Mouse (Mus musculus) kidney, postnatal 4 days (tissue): ENCODE results near the gene Lrch3.
A peak's percentile ranks its signal among the peaks of the same experiment; 100 is the strongest.
"Not testable (repeated sequence)": the region's sequence is repeated elsewhere in the genome, so short reads cannot be mapped to it uniquely, and the experiment has no call there.

ENCODE experiments used
- DNase-seq, 2 experiments: peaks; one replicate each; pipeline ENCODE4 v3.0.0; 2021; ENCODE audit warnings: mixed read lengths in 2 of 2

Lrch3 gene

DNA sequence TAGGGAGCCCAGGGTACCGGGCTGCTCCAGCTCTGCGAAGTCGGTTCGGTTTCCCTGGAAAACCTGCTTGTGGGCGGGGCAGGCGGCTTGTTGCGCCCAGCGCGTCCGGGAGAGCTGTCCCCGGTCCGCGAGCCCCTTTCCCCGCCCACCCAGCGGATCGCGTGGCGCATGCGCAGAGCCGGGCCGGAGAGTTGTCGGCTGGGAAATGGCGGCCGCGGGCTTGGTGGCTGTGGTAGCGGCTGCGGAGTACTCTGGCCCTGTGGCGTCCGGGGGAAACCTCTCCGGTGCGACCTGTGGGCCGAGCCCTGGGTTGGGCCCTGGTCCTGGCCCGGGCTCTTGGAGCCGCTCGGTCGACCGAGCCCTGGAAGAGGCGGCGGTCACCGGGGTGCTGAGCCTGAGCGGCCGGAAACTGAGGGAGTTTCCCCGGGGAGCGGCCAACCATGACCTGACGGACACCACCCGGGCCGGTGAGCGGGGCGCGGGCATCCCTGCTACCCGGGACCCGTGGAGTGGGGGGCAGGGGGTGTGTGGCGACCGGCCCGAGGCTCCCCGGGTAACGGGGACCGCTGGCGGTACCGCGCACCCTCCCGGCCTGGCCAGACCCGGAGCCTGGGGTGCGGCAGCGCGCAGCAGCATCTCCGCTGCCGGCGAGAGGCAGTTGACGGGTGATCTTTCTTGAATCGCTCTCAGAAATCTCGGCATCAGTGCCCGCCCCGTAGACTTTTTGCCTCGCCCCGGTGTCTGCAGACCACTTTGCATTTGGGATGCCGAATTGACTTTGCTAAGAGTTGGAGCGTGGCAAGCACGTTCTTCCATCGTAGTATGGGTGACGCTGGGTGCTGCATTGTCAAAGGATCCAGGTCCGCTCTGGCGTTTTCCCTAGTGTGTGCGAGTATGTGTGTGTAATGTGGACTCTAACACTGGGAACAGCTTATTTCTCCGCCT, at the start of gene Lrch3:
Gene Lrch3, plus strand, starts transcription at position 164 of the 945 bp plus-strand sequence.
- DNase-seq, result peak; percentile 98

DNA sequence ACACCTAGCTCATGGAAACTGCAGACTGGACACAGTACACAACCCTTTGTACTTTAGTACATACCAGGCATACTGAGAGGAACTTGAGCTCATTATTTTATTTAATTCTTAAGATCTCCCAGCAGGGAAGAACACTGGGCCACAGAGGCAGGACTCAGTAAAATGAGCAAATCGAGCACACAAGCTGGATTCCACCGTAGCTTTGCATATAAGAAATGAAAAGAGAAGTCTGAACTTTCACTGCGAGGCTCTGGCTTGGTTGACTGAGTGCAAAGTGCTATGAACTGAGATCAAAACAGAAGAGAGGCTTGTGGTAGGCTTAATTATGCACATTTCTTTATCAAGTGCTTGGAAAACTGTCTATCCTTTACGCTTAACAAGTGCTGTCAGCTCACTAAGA, 48.5 kb upstream of the Lrch3 start:
- no peak for DNase-seq

DNA sequence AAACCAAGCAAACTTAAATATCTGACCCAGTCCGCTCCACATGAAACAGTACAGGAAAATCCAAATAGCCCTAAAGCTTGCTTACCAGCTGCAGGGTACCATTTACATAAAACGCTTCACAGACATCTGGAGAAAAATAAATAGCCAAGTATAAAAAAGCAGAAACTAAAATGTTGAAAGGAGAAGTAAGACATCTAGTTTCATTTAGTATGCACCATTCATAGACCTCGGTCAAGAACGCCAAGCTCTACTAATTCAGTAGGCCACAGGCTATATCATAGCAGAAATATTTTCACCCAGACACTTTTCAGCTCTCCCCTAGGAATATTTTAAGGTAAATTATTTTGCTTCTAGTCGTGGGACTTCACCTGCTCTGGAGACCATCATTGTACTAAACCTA, 47.2 kb upstream of the Lrch3 start:
- DNase-seq, result no peak

DNA sequence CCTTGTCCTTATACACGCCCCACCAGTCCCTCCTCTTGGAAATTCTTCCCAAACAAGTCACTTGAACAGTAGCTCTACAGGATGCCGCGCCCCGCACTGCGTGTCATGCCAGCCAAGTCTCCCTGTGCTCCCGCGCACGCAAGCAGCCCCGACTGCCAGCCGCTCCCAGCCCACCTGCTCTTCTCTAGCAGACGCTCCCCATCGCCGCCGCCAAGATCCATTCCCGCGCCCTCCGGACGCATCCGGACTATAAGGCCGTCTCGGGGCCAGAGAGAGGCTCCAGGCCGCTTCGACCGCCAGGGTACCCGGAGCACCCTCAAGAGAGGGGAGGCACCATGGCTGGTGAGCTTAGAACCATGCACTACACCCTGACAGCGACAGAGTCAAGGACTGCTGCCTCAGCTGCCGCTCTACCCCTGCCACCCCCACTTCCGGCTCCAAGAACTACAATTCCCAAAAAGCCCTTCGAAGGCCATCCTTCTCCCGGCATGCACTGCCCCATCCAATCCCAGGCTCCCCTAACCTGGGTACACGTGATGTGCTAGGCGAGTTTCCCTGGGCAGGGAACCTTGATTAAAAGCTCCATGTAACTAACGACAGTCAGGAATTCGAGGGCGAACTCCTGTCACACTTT, 45.9 kb upstream of the Lrch3 start:
- peak; percentile 87 to 92 for DNase-seq

DNA sequence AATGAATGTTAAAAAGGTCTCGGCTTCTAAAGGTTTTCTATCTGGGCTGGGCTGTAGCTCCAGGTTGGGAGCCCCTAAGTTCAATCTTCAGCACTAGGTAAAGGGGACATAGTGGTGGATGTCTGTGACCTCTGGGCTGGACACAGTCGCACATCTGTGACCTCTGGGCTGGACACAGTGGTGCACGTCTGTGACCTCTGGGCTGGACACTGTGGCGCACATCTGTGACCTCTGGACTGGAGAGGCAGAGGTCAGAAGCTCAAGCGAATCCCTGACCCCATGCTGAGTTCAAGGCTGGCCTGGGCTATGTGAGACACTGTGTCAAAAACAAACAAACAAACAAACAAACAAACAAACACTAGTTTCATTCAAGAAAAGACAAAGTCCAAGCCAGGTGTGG, 43.7 kb upstream of the Lrch3 start:
- no peak for DNase-seq

DNA sequence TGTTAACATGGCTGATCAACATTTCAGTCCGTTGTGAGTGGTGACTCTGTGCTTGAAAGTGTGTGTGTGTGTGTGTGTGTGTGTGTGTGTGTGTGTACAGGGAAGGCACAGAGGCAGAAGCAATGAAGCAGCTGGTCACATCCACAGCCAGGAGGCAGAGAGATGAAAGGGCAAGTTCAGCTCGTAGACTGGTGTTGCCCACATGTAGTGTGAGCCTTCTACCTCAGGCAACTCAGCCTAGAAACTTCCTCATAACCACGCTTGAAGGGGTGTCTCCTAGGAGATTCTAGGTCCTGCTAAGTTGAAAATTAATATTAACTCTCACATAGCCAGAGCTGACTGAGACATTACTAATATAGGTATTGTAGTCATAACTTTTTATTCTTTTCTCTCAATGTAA, 40.5 kb upstream of the Lrch3 start:
- peak in 1 of 2 experiments; percentile 23 for DNase-seq

DNA sequence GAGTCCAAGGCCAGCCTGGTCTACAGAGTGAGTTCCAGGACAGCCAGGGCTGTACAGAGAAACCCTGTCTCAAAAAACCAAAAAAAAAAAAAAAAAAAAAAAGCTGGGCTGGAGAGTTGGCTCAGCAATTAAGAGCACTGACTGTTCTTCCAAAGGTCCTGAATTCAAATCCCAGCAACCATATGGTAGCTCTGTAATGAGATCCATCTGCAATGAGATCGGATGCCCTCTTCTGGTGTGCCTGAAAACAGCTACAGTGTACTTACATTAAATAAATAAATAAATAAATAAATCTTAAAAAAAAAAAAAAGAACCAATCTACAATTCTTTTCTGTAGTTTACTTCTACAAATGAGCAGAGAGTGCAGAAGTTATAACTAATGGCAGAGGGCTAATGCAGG, 38.6 kb upstream of the Lrch3 start:
- not testable (repeated sequence) for DNase-seq

DNA sequence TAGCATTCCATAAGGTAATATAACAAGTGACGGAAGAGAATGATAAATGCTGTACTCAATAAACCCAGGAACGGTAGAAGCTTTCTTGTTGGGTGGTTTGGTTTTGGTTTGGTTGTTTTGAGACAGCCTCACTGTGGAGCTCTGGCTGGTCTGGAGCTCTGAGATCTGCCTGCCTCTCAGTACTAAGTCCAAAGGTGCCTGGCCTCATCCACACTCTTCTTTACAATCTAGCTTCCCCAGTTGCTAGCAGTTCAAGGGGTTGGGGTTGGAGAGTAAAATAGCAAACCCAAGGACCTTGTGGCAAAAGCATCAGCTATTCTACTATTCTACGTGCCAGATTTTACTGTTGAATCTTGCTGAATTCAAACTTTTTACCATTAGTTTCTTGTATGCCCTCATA, 38.1 kb upstream of the Lrch3 start:
- no peak for DNase-seq

DNA sequence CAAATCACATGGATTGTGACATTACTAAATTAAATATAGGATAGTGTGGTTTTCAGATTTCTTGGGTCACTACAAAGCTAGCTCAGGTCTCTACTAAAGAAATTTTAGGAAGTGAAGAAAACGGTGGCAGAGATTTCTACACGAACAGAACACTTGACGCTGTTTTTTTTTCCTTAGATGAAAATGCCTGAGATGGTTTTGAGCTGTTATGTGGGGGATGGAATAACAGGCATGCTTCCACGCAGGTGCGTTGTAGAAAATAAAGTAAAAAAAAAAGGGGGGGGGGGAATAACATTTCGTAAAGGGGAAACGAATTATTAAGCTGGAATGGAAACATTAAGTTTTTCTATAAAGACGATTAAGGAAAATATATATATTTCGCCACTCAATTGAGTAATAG, 37.1 kb upstream of the Lrch3 start:
- no peak for DNase-seq

DNA sequence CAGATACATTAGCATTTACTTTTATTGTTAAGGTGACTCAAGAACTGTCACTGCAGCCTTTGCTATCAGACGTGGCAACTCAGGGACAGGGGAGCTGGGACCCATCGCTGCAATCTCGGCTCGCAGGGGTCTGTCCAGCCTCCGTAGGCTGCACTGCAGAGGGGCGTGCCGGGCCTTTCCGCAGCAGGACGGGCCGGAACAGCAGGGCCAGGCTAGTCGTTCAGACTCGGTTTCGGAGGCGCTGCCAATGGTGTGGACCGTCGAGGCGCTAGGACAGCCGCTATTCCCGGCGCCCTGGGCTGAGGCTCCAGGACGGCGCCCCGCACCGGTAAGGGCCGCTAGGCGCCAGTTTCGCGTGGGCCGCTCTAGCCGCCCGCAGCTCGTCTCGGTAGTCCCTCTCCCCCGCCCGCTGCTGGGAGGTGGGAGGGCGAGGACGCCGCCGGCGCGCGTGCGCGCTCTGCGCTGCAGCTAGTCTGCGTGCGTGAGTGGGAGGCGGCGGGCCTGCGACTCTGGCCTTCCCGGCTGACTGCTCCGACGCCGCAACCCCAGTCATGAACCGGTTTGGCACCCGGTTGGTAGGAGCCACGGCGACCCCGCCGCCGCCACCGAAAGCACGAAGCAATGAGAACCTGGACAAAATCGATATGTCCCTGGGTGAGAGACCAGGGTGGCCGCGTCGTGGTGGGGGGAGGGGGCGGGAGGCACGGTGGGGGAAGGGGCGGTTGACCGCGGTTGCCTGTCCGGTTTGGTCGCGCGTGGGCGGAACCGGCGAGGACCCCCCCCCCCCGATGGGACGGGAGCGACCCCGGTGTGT, 36.4 kb upstream of the Lrch3 start, which contains the start of the genes Fyttd1 and Rubcn:
Gene Fyttd1, plus strand, starts transcription at position 158 of the 814 bp plus-strand sequence.
Gene Rubcn, minus strand, starts transcription at position 424 of the 814 bp plus-strand sequence.
- DNase-seq, result peak; percentile 97 to 98

DNA sequence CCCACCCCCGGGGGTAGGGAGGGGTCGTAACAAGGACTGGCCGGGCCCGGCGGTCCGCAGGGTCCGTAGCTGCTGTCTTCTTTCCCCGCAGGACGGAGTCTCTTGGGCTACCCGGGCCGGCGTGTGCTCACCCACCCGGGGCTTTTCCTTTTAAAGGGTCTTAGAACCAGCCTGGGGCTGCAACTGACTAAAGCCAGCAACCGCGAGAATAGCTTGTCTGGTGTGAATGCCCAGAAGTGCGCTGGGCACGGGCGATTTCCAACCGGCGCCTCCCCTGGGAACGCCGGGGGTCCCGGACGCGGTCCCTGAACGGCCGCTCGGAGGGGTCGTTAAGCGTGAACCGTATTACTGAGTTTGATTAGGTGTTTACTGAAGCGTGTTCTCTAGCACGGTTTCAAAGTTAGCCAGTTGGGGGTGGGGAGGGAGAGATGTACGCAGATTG, 35.7 kb upstream of the Lrch3 start:
- DNase-seq, result peak in 1 of 2 experiments; percentile 43

DNA sequence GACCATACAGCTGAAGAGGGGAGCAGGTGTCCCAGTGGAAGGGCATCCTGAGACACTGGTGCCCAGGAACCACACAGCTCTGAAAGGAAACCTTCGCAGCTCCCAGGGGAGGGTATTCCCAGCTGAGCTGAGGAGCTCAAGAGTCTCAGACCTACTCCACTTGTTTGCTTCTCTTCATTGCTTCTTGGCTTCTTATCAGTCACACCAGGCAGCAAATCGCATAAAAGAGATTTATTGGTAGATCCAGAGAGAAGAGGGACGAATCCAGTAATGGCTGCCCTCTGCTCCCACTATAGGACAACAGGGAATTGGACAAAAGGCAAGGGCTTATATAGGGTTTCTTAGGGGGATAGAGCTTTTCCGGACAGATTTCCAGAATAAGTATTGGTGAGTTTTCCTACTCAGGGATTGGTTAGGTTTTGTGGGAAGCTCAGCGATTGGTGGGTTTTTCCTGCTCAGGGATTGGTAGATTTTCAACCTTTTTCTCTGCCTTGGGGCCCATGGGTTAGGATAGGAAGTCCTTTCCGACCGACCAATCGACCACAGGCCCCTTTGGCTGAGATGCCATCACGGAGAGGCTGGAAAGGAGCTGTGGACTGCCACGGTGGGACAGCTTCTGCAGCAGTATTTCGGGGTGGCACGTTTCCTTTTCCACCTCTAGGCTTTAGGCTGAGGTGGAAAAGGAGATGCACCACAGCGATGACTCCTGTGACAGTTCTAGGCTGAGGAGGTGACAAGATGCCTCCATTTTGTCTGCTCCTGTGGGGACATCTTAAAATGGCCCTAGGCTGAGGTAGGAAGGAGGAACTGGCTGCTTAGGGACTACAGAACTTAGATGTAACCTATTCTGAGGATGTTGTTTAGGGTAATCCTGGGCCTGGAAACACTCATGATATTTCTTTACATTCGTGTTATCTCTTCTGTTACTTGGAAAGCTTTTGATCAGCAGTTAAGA, 34.7 kb upstream of the Lrch3 start:
- DNase-seq, result no peak

DNA sequence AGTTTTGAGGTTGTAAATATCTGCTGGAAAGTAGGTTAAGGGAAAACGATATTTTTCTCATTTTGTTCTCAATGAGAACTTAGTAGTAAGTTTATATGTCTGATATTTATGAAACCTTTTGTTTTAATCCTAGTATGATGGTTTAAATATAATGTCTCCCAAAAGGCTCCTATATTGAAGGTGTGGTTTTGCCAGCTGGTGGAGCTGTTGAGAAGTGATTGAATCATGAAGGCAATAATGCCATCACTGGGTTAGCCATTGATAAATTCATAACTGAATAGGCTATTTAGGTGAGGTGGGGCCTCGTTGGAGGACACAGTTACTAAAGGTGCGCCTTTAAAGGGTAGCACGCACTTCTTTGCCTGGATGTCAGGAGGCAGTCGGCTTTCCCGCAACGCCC, 32.4 kb upstream of the Lrch3 start:
- no peak for DNase-seq

DNA sequence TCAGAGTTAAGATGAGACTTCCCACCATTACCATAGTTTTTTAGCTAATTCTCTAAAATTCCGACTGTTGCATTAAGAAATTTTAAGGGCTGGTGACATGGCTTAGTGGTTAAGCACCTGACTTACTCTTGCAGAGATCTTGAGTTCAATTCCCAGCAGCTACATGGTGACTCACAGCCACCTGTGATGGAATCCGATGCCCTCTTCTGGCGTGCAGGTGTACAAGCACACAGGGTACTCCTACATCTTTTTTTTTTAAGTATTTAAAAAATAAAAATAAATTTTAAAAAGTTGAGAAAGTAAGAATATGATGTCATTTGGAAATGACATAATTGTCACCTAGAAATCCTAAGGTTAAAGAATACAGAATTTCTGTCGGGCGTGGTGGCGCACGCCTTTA, 25.9 kb upstream of the Lrch3 start:
- DNase-seq, result no peak

DNA sequence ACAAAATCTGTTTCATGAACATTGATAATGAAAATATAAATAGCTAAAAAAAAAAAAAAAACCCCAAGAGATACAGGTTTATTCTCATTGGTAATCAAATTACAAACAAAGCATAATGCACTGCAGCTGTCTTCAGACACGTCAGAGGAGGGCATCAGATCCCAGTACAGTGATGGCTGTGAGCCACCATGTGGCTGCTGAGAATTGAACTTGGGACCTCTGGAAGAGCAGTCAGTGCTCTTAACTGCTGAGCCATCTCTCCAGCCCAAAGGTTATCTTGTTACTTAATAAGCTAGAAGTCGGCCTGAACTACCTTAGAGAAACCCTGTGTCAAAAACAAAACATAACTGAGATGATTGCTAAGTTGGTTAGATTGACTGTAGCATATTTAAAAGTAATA, 24.0 kb upstream of the Lrch3 start:
- DNase-seq, result no peak

DNA sequence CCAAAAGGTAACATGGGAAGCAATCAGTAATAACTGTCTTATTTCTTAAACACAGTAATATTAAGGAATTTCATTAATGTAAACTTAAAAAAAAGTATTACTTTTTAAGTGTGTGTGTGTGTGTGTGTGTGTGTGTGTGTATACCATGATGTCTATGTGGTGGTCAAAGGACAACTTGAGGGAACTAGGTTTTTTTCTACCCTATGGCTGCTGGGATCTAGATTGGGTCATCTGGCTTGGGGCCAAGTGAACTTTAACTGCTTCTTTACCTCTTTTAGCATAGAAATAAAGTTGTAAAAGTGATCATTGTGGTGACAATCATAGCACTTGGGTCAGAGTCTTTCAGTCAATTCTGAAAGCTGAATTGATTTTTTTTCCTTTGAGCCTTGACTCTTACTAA, 17.8 kb upstream of the Lrch3 start:
- no peak for DNase-seq

DNA sequence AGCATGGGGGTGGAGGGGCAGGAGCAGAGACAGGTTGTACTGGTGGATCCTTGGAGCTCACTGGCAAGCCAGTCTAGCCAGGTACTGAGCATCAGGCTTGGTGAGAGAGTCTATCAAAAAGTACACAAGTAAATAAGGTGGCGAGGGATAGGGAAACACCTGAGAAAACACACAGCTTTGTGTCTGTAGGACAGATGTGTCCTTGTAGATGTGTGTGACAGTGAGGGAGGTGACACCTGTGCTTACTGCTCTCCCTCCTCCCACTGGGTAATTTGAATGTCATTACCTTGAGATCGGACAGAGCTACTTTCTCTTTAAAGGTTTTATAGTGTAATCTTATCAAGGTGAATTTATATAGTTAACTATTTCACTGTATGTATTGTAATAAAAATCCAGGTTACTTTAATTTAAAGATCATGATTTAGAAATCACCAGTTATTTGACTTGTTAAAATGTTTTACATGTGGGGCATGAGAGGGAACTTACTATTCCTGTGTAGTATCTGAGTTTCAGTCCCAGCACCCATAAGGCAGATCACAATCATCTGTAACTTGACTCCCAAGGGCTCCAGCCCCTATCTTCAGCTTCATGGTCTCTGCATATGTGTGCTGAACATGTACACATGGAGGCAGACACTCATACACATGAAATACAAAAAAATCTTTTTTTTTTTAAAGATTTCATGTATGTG, 12.4 kb upstream of the Lrch3 start:
- no peak for DNase-seq

DNA sequence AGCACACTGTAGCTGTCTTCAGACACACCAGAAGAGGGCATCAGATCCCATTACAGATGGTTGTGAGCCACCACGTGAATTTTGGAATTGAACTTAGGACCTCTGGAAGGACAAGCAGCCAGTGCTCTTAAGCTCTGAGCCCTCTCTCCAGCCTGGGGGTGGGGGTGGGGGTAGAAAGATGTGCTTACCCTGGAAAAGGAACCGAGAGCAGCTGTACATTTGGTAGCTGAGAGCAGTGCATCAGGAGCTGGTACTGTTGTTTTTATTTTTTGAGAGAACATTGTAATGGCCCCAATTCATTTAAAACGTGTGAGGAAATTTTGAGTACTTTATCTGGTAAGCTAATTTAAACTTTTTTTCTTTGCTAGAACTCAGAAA, 11.9 kb upstream of the Lrch3 start:
- no peak for DNase-seq

DNA sequence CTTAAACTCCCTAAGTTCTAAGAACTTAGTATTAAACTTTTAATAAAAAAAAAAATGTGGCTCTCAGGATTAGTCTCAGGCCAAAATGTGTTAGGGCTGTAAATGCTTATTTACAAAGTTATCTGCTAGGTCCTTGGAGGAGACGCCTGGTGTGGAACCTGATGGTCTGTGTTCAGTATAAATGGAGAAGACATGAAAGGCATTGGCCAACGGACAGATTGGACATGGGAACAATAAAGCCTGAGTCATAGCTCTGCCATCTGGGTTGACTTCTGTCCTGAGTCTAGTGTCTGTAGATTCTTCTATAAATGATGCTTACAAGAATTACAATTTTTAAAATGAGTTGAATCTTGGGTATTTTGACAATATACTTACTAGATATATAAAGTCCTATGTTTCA, 7.7 kb upstream of the Lrch3 start:
- DNase-seq, result no peak

DNA sequence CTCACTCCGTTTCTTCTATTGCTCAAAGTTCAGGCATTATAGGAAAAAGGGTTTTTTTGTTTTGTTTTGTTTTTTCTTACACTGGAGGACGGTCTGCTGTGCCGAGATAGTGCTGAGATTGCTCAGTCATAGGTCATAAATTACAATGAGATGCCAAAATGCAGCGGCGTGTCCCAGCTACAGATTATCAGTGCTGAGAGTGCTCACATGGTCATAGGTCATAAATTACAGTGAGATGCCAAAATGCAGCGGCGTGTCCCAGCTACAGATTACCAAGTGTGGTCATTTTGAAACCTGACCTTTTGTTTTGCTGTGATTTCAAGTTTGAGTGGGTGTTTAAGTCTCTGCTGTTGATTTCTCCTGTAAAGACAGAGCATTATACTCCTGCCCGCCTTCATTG, 7.2 kb upstream of the Lrch3 start:
- peak; percentile 11 to 24 for DNase-seq

DNA sequence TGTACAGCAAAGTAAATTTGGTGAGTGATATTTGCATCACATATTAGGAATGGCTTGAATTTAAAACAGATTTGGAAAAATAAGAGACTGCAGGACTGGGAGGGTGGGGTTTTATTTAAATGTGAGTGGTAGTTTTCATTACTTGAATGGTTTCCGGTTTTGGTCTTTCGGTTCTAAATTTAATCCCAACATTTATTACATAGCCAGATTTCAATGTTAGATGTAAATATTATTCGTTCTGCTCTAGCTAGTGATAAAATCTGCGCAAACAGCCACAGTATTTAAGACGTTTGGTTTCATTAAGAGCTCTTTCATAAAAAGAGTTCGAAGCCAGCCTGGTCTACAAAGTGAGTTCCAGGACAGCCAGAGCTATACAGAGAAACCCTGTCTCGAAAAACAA, 688 bp upstream of the Lrch3 start:
- DNase-seq, result no peak
